Mouse (Mus musculus): Measurements from ENCODE around the gene Gm13272. TPM values are rescaled to one million over a fixed set of nuclear protein-coding genes. Genes with fewer than 3 reads are reported as not detected.
"Not testable (repeated sequence)": the region's sequence is repeated elsewhere in the genome, so short reads cannot be mapped to it uniquely, and the experiment has no call there.

Gene Gm13272
- total and polyA plus RNA-seq, 2 experiments from 2014 or later = not detected

DNA sequence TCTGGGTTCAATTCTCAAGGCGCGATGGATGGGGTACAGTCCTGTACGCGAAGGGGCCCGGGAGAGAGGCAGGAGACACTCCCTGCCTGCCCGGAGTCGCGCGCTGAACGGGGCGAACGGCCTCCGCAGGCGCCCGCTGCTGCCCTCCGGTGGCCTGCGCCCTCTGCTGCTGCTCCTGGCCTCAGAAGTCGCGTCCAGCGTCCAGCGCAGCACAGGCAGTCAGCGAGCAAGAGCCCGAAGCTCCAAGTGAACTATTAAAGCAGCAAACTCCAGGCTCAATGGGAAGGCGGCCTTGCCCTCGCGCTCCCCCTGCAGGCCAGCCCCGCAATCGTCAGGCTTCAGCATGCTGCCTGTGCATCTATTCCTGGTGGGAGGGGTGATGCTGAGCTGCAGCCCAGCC, 19.2 kb upstream of the Gm13272 start:
- not testable (repeated sequence) for H3K36me3 ChIP-seq (ENCODE audit: insufficient read depth, low read length); H3K9ac ChIP-seq (replicated peaks; ENCODE audit: low read length, poor library complexity, severe bottlenecking); ATAC-seq (ENCODE audit: low FRiP score); H3K27me3 ChIP-seq (ENCODE audit: insufficient read depth, low read length); H3K4me1 ChIP-seq (ENCODE audit: insufficient read depth, low read length); H3K9me3 ChIP-seq (ENCODE audit: low read length); H3K27ac ChIP-seq (ENCODE audit: low read depth, low read length)
- peak; percentile 67 for TF ChIP-seq CTCF (IDR thresholded peaks at IDR 0.05)
- H3K4me2 ChIP-seq (ENCODE audit: low read depth, low read length, poor library complexity, severe bottlenecking) = peak overlapping the region; percentile 42
- under 1% methylated on average over 26 of the region's 28 CpGs for WGBS
- peak overlapping the region; percentile 20; the same call in 1 of the 2 replicates for H3K4me3 ChIP-seq (ENCODE audit: low read depth, low read length)
- peak; percentile 82 for DNase-seq (ENCODE audit: low spot score)

DNA sequence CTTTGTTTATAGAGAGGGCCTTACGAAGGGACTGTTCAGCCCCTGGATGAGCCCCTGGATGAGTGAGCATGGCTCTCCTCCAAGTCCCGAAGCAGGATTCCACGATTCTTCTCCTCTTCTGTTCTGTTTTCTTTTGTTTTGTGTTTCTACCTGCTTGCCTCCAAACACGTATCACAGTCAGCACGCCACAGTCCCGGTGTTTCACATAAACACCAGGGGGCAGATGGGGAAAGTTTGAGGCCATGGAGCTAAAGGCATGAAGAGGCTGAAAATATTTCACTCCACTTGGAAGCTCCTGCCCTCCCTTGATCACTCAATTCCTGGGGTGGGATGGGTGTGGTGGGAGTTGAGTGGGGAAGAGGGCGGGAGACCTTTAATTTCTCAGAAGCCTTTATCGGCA, 17.9 kb upstream of the Gm13272 start:
- 72% methylated on average over 6 of the region's 8 CpGs for WGBS
- H3K27ac ChIP-seq (ENCODE audit: low read depth, low read length); ATAC-seq (ENCODE audit: low FRiP score); DNase-seq (ENCODE audit: low spot score); H3K9ac ChIP-seq (replicated peaks; ENCODE audit: low read length, poor library complexity, severe bottlenecking); H3K4me3 ChIP-seq (ENCODE audit: low read depth, low read length); H3K9me3 ChIP-seq (ENCODE audit: low read length); H3K27me3 ChIP-seq (ENCODE audit: insufficient read depth, low read length); H3K4me2 ChIP-seq (ENCODE audit: low read depth, low read length, poor library complexity, severe bottlenecking); H3K36me3 ChIP-seq (ENCODE audit: insufficient read depth, low read length); H3K4me1 ChIP-seq (ENCODE audit: insufficient read depth, low read length): not testable (repeated sequence)

GRCm38 (mm10) chr4:88762341-88762740, 17.3 kb upstream of the Gm13272 start:
- not testable (repeated sequence) for H3K4me3 ChIP-seq (ENCODE audit: low read depth, low read length); H3K36me3 ChIP-seq (ENCODE audit: insufficient read depth, low read length); ATAC-seq (ENCODE audit: low FRiP score); H3K27me3 ChIP-seq (ENCODE audit: insufficient read depth, low read length); DNase-seq (ENCODE audit: low spot score); H3K9me3 ChIP-seq (ENCODE audit: low read length); H3K4me2 ChIP-seq (ENCODE audit: low read depth, low read length, poor library complexity, severe bottlenecking); H3K27ac ChIP-seq (ENCODE audit: low read depth, low read length); H3K4me1 ChIP-seq (ENCODE audit: insufficient read depth, low read length); H3K9ac ChIP-seq (replicated peaks; ENCODE audit: low read length, poor library complexity, severe bottlenecking)
- WGBS = 60% methylated on average over 8 of the region's 9 CpGs

DNA sequence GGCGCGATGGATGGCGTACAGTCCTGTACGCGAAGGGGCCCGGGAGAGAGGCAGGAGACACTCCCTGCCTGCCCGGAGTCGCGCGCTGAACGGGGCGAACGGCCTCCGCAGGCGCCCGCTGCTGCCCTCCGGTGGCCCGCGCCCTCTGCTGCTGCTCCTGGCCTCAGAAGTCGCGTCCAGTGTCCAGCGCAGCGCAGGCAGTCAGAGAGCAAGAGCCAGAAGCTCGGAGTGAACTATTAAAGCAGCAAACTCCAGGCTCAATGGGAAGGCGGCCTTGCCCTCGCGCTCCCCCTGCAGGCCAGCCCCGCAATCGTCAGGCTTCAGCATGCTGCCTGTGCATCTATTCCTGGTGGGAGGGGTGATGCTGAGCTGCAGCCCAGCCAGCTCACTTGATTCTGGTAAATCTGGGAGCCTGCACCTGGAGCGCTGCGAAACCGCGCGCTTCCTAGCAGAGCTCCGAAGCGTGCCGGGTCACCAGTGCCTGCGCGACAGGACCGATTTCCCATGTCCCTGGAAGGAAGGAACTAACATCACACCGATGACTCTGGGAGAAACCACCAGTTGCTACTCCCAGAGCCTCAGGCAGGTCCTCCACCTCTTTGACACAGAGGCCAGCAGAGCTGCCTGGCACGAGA, 16.1 kb upstream of the Gm13272 start:
- peak overlapping the region; percentile 26 for H3K4me3 ChIP-seq (ENCODE audit: low read depth, low read length)
- peak; percentile 76 for DNase-seq (ENCODE audit: low spot score)
- not testable (repeated sequence) for H3K9ac ChIP-seq (replicated peaks; ENCODE audit: low read length, poor library complexity, severe bottlenecking); ATAC-seq (ENCODE audit: low FRiP score); H3K27ac ChIP-seq (ENCODE audit: low read depth, low read length); H3K36me3 ChIP-seq (ENCODE audit: insufficient read depth, low read length); H3K27me3 ChIP-seq (ENCODE audit: insufficient read depth, low read length); H3K9me3 ChIP-seq (ENCODE audit: low read length); H3K4me1 ChIP-seq (ENCODE audit: insufficient read depth, low read length)
- peak overlapping the region; percentile 46 for H3K4me2 ChIP-seq (ENCODE audit: low read depth, low read length, poor library complexity, severe bottlenecking)
- peak; percentile 65 for TF ChIP-seq CTCF (IDR thresholded peaks at IDR 0.05)
- 3% methylated on average over 29 of the region's 42 CpGs for WGBS

- not testable (repeated sequence) for H3K27me3 ChIP-seq (ENCODE audit: insufficient read depth, low read length); H3K4me1 ChIP-seq (ENCODE audit: insufficient read depth, low read length); H3K4me3 ChIP-seq (ENCODE audit: low read depth, low read length); H3K4me2 ChIP-seq (ENCODE audit: low read depth, low read length, poor library complexity, severe bottlenecking); H3K9ac ChIP-seq (replicated peaks; ENCODE audit: low read length, poor library complexity, severe bottlenecking); H3K36me3 ChIP-seq (ENCODE audit: insufficient read depth, low read length); H3K9me3 ChIP-seq (ENCODE audit: low read length); DNase-seq (ENCODE audit: low spot score); ATAC-seq (ENCODE audit: low FRiP score); H3K27ac ChIP-seq (ENCODE audit: low read depth, low read length)
- no CpG with 5 or more reads among the region's 32 CpGs for WGBS
Measured at GRCm38 (mm10) chr4:88773534-88773933, 6.1 kb upstream of the Gm13272 start, which contains the start of gene Gm13290. Gene Gm13290, plus strand, starts transcription at chr4:88773834.

- no CpG with 5 or more reads among the region's 29 CpGs for WGBS
- not testable (repeated sequence) for H3K4me2 ChIP-seq (ENCODE audit: low read depth, low read length, poor library complexity, severe bottlenecking); H3K27ac ChIP-seq (ENCODE audit: low read depth, low read length); H3K9me3 ChIP-seq (ENCODE audit: low read length); H3K4me1 ChIP-seq (ENCODE audit: insufficient read depth, low read length); DNase-seq (ENCODE audit: low spot score); H3K36me3 ChIP-seq (ENCODE audit: insufficient read depth, low read length); H3K9ac ChIP-seq (replicated peaks; ENCODE audit: low read length, poor library complexity, severe bottlenecking); ATAC-seq (ENCODE audit: low FRiP score); H3K27me3 ChIP-seq (ENCODE audit: insufficient read depth, low read length); H3K4me3 ChIP-seq (ENCODE audit: low read depth, low read length)
Measured at GRCm38 (mm10) chr4:88776622-88777021, 3.0 kb upstream of the Gm13272 start, which contains the start of gene Gm13289. Gene Gm13289, plus strand, starts transcription at chr4:88776922.

DNA sequence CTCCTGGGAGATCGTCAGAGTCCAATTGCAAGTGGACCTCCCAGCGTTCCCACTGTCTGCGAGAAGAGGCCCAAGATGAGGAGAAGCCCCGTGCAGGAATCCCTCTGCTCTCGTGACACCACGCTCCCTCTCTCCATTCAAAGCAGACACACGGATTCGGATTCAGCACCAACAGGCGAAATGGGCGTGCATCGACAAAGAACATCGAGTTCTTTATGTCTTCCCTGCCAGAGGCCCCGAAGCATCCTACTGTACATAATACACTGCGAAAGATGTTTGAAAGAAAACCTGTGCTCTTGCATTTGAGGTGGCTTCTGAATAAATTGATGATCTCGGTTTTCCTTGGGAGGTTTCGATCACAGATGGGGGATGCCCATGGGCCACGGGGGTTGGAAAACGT, 670 bp downstream of the Gm13272 start:
- not testable (repeated sequence) for H3K4me2 ChIP-seq (ENCODE audit: low read depth, low read length, poor library complexity, severe bottlenecking); ATAC-seq (ENCODE audit: low FRiP score); DNase-seq (ENCODE audit: low spot score)

DNA sequence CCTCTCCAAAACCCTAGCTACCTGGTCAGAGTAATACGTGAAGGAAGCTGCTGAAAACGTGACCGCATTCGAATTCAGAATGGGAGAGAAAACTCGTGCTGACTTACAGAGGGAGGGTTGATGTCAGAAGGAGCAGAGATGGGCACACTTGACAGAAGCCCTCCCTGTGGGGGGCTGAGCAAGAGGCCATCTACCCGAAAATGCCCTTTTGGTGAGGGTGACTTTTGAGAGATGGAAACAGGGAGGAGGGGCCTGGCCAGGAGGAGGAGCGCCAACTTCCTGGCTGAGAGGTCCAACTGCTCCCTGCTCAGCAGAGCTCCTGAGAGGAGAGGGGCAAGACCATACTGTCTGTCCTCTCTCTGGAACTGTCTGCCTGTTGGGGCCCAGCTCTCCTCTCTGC, 2.2 kb downstream of the Gm13272 start, which contains the start of gene Ifnz:
Ifnz (plus strand) TSS at position 301 of the 400 bp plus-strand sequence.
- H3K4me3 ChIP-seq (ENCODE audit: low read depth, low read length); ATAC-seq (ENCODE audit: low FRiP score); H3K9me3 ChIP-seq (ENCODE audit: low read length); DNase-seq (ENCODE audit: low spot score); H3K4me1 ChIP-seq (ENCODE audit: insufficient read depth, low read length); H3K36me3 ChIP-seq (ENCODE audit: insufficient read depth, low read length); H3K27ac ChIP-seq (ENCODE audit: low read depth, low read length); H3K9ac ChIP-seq (replicated peaks; ENCODE audit: low read length, poor library complexity, severe bottlenecking); H3K4me2 ChIP-seq (ENCODE audit: low read depth, low read length, poor library complexity, severe bottlenecking); H3K27me3 ChIP-seq (ENCODE audit: insufficient read depth, low read length): not testable (repeated sequence)
- 10% methylated on average over 3 of the region's 7 CpGs for WGBS

More for the DNA sequence above, 670 bp downstream of the Gm13272 start:
- H3K4me3 ChIP-seq (ENCODE audit: low read depth, low read length); H3K27me3 ChIP-seq (ENCODE audit: insufficient read depth, low read length); H3K36me3 ChIP-seq (ENCODE audit: insufficient read depth, low read length); H3K4me1 ChIP-seq (ENCODE audit: insufficient read depth, low read length); H3K9ac ChIP-seq (replicated peaks; ENCODE audit: low read length, poor library complexity, severe bottlenecking); H3K27ac ChIP-seq (ENCODE audit: low read depth, low read length); H3K9me3 ChIP-seq (ENCODE audit: low read length): not testable (repeated sequence)
- 51% methylated on average over 13 of the region's 18 CpGs for WGBS

Measured in midbrain, postnatal 0 days (tissue).